Mouse (Mus musculus) intestine, embryonic 15.5 days (tissue): Measurements from ENCODE around the gene Urod. TPM values are rescaled to one million over a fixed set of nuclear protein-coding genes. Genes with fewer than 3 reads are reported as not detected.

Experiments used
- ATAC-seq: fragments of 200-750 bp; cut with Nextera tagmentation; 2 replicates; pipeline ENCODE4 v1.8.0; 2017; ENCODE audit warnings: moderate TSS enrichment, moderate library complexity
- H3K27ac ChIP-seq: fragments of 300-500 bp; sonication (generic); 2 replicates; pipeline ENCODE4 v1.5.1; 2015; ENCODE audit warnings: mild to moderate bottlenecking, inconsistent platforms
- H3K27me3 ChIP-seq: fragments of 300-500 bp; sonication (generic); replicated peaks from 2 replicates; pipeline ENCODE4 v1.6.1; 2015; ENCODE audit warnings: inconsistent platforms
- H3K36me3 ChIP-seq: fragments of 300-500 bp; sonication (generic); 2 replicates; pipeline ENCODE4 v1.6.1; 2015; ENCODE audit warnings: inconsistent platforms
- H3K4me1 ChIP-seq: fragments of 300-500 bp; sonication (generic); replicated peaks from 2 replicates; pipeline ENCODE4 v1.6.1; 2015; ENCODE audit warnings: inconsistent platforms
- H3K4me2 ChIP-seq: fragments of 300-500 bp; sonication (generic); replicated peaks from 2 replicates; pipeline ENCODE4 v1.6.1; 2015; ENCODE audit warnings: mild to moderate bottlenecking, inconsistent platforms
- H3K4me3 ChIP-seq: fragments of 300-500 bp; sonication (generic); replicated peaks from 2 replicates; pipeline ENCODE4 v1.5.1; 2015; ENCODE audit warnings: inconsistent platforms
- H3K9ac ChIP-seq: fragments of 300-500 bp; sonication (generic); 2 replicates; pipeline ENCODE4 v1.6.1; 2015; ENCODE audit warnings: inconsistent platforms
- H3K9me3 ChIP-seq: fragments of 300-500 bp; sonication (generic); 2 replicates; pipeline ENCODE4 v1.6.1; 2016; ENCODE audit warnings: inconsistent platforms
- WGBS: fragments of 180-500 bp; shearing (Covaris S2); methylation state at CpG from one replicate; pipeline ENCODE4 v1.1.7; 2015; 5-methylcytosine and 5-hydroxymethylcytosine counted together
- polyA plus RNA-seq: library from polyadenylated mRNA; unstranded; fragments of >200 nt; fragmentation: Nextera tagmentation; extraction: Ambion mirVana; gene quantifications from 2 replicates; pipeline ENCODE4 v1.2.1, GENCODE M21; 2015

The Urod gene
- polyA plus RNA-seq, 1 experiment from 2014 or later: 68.7 TPM

DNA sequence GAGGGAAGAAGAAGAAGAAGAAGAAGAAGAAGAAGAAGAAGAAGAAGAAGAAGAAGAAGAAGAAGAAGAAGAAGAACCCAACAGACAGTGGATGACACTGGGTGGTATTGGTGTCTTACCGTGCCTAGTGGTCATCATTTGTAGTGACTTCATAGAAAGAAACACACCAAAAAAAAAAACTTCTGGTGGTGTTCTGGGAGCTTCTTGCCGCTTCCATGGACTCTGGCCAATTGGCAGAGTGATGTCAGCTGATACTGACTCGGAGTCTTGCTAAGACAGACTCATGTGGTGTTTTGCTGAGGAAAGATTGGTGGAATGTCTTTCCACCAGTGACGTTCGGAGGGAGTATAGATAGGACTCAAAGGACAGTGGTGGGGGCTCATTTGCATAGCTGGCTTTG lies 16.0 kb upstream of the Urod start:
- Histone ChIP-seq H3K4me3 (no peak overlapping the region), H3K27ac (no peak overlapping the region), H3K4me1 (no peaks in the 10 kb centered on the region), H3K9me3 (no peaks in the 10 kb centered on the region), H3K27me3 (no peaks in the 10 kb centered on the region), H3K36me3 (no peaks in the 10 kb centered on the region), H3K4me2 (no peak overlapping the region), H3K9ac (no peak overlapping the region)
- WGBS: 81% methylated on average over 5 of the region's 5 CpGs
- ATAC-seq: no peak

DNA sequence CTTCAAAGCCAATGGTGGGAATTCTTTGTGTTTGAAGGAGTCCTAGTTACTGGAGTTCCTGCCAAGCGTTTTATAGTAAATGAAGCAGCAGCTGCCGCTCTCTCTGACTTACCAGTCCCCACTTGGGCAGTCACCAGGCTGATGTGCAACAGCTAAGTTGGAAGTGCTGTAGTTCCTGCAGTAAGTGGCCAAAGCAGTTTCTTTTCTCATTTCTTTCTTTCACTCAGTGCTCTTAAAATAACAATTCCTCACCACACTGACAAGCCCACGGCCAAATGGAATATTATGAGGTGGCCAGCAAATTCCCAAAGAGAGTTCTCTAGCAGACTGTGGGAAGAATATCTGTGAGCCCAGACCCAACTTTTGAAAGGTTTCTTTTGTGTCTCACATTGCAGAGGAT lies 12.8 kb upstream of the Urod start:
- Histone ChIP-seq H3K9ac (no peak overlapping the region), H3K4me2 (no peak overlapping the region), H3K9me3 (no peaks in the 10 kb centered on the region), H3K27me3 (no peaks in the 10 kb centered on the region), H3K4me3 (no peak overlapping the region), H3K27ac (no peak overlapping the region), H3K4me1 (0 out of 2 replicates have a peak, but pooled peaks cover 3% of the 10 kb centered on the region), H3K36me3 (peaks cover 6% of the 10 kb centered on the region; the same call in 1 of the 2 replicates)
- ATAC-seq: no peak
- 76% methylated on average over 3 of the region's 3 CpGs for WGBS

GRCm38 (mm10) chr4:117005611-117006400 lies 11.6 kb upstream of the Urod start:
- H3K9me3 ChIP-seq: no peaks in the 10 kb centered on the region
- H3K36me3 ChIP-seq: peaks cover 8% of the 10 kb centered on the region; the same call in 1 of the 2 replicates
- no peak overlapping the region for H3K9ac ChIP-seq
- WGBS: 79% methylated on average over 7 of the region's 7 CpGs
- H3K27me3 ChIP-seq: no peaks in the 10 kb centered on the region
- no peak overlapping the region for H3K4me3 ChIP-seq
- H3K27ac ChIP-seq: no peak overlapping the region
- no peak for ATAC-seq
- no peak overlapping the region for H3K4me2 ChIP-seq
- 0 out of 2 replicates have a peak, but pooled peaks cover 3% of the 10 kb centered on the region for H3K4me1 ChIP-seq

DNA sequence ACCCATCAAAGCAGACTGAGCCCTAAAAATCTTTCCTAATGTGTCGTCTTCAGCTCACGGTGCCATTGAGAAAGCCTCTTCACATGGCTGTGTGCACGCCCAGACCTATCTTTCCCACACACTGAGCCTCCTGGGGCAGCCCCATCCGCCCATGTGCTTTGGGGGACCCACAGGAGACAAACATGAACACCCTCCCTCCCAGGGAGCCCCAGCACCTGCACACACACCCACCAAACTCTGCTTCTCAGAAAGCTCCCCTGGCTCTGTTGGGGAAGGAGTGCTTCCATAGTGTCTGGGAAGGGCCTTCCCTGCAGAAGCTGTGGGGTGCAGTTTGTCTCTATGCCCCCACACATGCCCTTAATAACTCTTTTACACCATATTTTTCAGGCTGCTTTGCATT lies 10.4 kb upstream of the Urod start:
- Histone ChIP-seq H3K9me3 (no peaks in the 10 kb centered on the region), H3K36me3 (peaks cover 8% of the 10 kb centered on the region; the same call in 1 of the 2 replicates), H3K4me1 (0 out of 2 replicates have a peak, but pooled peaks cover 3% of the 10 kb centered on the region), H3K27ac (no peak overlapping the region), H3K27me3 (no peaks in the 10 kb centered on the region), H3K4me2 (no peak overlapping the region), H3K9ac (no peak overlapping the region), H3K4me3 (no peak overlapping the region)
- WGBS: 90% methylated on average over 4 of the region's 4 CpGs
- ATAC-seq: no peak

DNA sequence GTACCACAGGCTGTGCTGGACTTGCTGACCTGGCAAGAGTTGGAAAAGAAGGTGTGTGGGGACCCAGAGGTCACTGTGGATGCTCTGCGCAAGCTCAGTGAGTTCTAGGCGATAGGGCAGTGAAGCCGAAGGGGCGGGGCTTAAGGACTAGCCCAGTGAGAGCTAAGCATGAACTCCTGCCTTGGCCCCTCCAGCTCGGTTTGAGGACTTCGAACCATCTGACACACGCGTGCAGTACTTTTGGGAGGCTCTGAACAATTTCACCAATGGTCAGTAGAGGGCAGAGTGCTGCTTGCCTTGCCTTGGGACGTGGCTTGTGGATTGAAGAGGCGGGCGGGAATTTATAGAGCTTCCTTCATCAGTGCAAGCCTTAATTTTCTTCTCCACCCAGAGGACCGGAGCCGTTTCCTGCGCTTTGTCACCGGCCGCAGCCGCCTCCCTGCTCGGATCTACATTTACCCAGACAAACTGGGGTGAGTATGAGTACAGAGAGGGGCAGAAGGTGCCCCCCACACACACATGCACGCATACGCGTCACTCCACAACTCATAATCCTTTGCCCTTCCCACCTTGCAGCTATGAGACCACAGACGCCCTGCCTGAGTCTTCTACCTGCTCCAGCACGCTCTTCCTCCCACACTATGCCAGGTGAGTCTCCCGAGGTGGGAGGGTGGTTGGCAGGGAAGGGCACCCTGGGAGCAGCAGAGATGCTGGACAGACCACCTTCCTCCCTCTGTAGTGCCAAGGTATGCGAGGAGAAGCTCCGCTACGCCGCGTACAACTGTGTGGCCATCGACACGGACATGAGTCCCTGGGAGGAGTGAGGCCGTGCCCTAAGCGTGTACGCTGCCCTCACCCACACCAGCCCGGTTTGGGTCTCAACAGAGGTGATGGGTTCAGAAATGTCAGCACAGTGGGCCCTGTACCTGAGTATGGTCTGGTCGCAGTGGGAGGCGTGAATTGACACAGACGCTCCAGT lies 8.6 kb upstream of the Urod start:
- Histone ChIP-seq H3K27me3 (no peaks in the 10 kb centered on the region), H3K4me3 (no peak overlapping the region), H3K27ac (no peak overlapping the region), H3K9ac (no peak overlapping the region), H3K9me3 (no peaks in the 10 kb centered on the region), H3K4me1 (0 out of 2 replicates have a peak, but pooled peaks cover 3% of the 10 kb centered on the region), H3K4me2 (no peak overlapping the region), H3K36me3 (peaks cover 11% of the 10 kb centered on the region)
- 54% methylated on average over 38 of the region's 38 CpGs for WGBS
- peak; percentile 79 for ATAC-seq

DNA sequence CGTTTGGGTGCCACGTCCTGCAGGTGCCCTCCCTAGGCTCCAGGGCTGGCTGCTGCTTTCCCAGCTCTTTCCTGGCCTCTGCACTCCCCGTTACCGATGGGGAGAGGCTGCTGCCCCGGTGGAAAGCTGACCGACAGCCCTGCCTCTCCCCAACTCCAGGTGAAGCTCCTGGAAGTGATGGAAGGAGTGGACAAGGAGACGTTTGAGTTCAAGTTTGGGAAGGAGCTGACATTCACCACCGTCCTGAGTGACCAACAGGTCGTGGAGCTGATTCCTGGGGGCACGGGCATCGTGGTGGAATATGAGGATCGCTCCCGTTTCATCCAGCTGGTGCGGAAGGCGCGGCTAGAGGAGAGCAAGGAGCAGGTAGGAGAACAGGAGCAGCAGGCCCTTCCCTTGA lies 7.7 kb upstream of the Urod start:
- Histone ChIP-seq H3K4me2 (no peak overlapping the region), H3K27ac (no peak overlapping the region), H3K36me3 (peaks cover 11% of the 10 kb centered on the region), H3K9me3 (no peaks in the 10 kb centered on the region), H3K9ac (no peak overlapping the region), H3K4me1 (0 out of 2 replicates have a peak, but pooled peaks cover 3% of the 10 kb centered on the region), H3K27me3 (no peaks in the 10 kb centered on the region), H3K4me3 (no peak overlapping the region)
- WGBS: 91% methylated on average over 16 of the region's 16 CpGs
- no peak for ATAC-seq

GRCm38 (mm10) chr4:116999513-117000154 lies 5.4 kb upstream of the Urod start:
- H3K9me3 ChIP-seq: no peaks in the 10 kb centered on the region
- H3K4me2 ChIP-seq: no peak overlapping the region
- H3K27ac ChIP-seq: no peak overlapping the region
- peaks cover 11% of the 10 kb centered on the region for H3K36me3 ChIP-seq
- H3K4me1 ChIP-seq: peaks cover 20% of the 10 kb centered on the region
- ATAC-seq: no peak
- H3K4me3 ChIP-seq: no peak overlapping the region
- 92% methylated on average over 17 of the region's 17 CpGs for WGBS
- no peak overlapping the region for H3K9ac ChIP-seq
- no peaks in the 10 kb centered on the region for H3K27me3 ChIP-seq

DNA sequence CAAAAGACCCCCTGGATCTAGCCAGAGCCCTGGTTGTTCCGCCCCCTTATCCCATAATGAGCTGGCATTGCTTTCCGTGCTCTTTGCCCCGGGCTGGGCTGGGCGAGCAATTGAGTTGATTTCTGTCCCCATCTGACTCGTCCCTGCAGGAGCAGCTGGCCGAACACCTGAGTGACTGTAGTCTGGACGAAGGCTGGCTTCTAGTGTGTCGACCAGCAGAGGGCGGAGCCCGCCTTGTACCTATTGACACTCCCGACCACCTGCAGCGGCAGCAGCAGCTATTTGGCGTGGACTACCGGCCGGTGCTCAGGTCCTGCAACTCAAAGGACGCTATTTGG lies 1.6 kb upstream of the Urod start:
- no peaks in the 10 kb centered on the region for H3K9me3 ChIP-seq
- H3K27ac ChIP-seq: peak overlapping the region; percentile 80; the same call in 1 of the 2 replicates
- under 1% methylated on average over 16 of the region's 16 CpGs for WGBS
- H3K4me1 ChIP-seq: peaks cover 28% of the 10 kb centered on the region
- H3K27me3 ChIP-seq: no peaks in the 10 kb centered on the region
- H3K36me3 ChIP-seq: peaks cover 3% of the 10 kb centered on the region; the same call in 1 of the 2 replicates
- ATAC-seq: peak; percentile 71
- peak overlapping the region; percentile 85 for H3K9ac ChIP-seq
- H3K4me3 ChIP-seq: peak overlapping the region; percentile 99
- peak overlapping the region; percentile 96 for H3K4me2 ChIP-seq

GRCm38 (mm10) chr4:116995131-116995797 lies 1.1 kb upstream of the Urod start, which contains the start of gene Hectd3:
Hectd3 (plus strand) TSS chr4:116995317.
- peak within 1 kb of the TSS; percentile 99 for H3K4me3 ChIP-seq
- H3K36me3 ChIP-seq: peaks cover 3% of the 10 kb centered on the region; the same call in 1 of the 2 replicates
- H3K27me3 ChIP-seq: no peaks in the 10 kb centered on the region
- H3K9me3 ChIP-seq: no peaks in the 10 kb centered on the region
- H3K9ac ChIP-seq: peak within 1 kb of the TSS; percentile 85
- WGBS: under 1% methylated on average over 58 of the region's 58 CpGs
- peak within 1 kb of the TSS; percentile 80 for H3K27ac ChIP-seq
- H3K4me2 ChIP-seq: peak within 1 kb of the TSS; percentile 96
- ATAC-seq: peak; percentile 73
- peaks cover 28% of the 10 kb centered on the region for H3K4me1 ChIP-seq

GRCm38 (mm10) chr4:116991366-116991765 lies 2.8 kb downstream of the Urod start:
- ATAC-seq: no peak
- Histone ChIP-seq H3K27ac (no peak overlapping the region), H3K9me3 (no peaks in the 10 kb centered on the region), H3K9ac (no peak overlapping the region), H3K4me2 (no peak overlapping the region), H3K36me3 (no peaks in the 10 kb centered on the region), H3K4me3 (no peak overlapping the region), H3K4me1 (peaks cover 25% of the 10 kb centered on the region), H3K27me3 (no peaks in the 10 kb centered on the region)
- WGBS: 9% methylated on average over 7 of the region's 7 CpGs

DNA sequence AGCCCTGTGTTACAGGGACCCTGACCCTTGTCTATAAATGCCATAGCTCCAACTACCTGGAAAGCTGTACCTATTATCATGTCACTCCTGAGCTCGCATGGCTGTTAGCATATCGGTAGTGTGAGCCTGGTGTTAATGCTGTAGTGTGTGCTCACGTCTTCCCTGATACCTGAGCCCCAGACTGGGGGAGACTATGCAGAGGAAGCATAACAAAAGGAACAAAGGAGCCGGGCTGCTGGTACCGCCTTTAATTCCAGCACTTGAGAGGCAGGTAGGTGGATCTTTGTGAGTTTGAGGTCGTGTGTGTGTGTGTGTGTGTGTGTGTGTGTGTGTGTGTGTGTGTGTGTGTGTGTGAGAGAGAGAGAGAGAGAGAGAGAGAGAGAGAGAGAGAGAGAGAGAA lies 4.5 kb downstream of the Urod start:
- Histone ChIP-seq H3K9ac (no peak overlapping the region), H3K4me1 (peaks cover 12% of the 10 kb centered on the region), H3K27me3 (no peaks in the 10 kb centered on the region), H3K27ac (no peak overlapping the region), H3K4me2 (no peak overlapping the region), H3K36me3 (no peaks in the 10 kb centered on the region), H3K9me3 (no peaks in the 10 kb centered on the region), H3K4me3 (no peak overlapping the region)
- WGBS: 68% methylated on average over 6 of the region's 6 CpGs
- ATAC-seq: no peak
